Mouse (Mus musculus) liver, adult 2 months (tissue): ENCODE results near the gene Gm10392. TPM values are rescaled to one million over a fixed set of nuclear protein-coding genes. Genes with fewer than 3 reads are reported as not detected.

ENCODE experiments used
- DNase-seq: peaks from one replicate; pipeline ENCODE4 v3.0.0-alpha.2; 2011; ENCODE audit warnings: low read depth, low spot score; ENCODE audit errors: extremely low read depth
- H3K27ac ChIP-seq: fragments of 200-500 bp; replicated peaks from 2 replicates; pipeline ENCODE4 v1.5.1; 2012; ENCODE audit warnings: low read depth, mild to moderate bottlenecking, control low read depth, inconsistent platforms, low read length; ENCODE audit not compliant: insufficient read depth
- H3K27me3 ChIP-seq: fragments of 200-500 bp; 2 replicates; pipeline ENCODE4 v1.6.1; 2012; ENCODE audit warnings: mild to moderate bottlenecking, moderate library complexity, low read length, inconsistent platforms; ENCODE audit not compliant: control insufficient read depth, insufficient read depth
- H3K36me3 ChIP-seq: fragments of 200-500 bp; 2 replicates; pipeline ENCODE4 v1.6.1; 2012; ENCODE audit warnings: low read length, inconsistent platforms; ENCODE audit not compliant: control insufficient read depth, insufficient read depth
- H3K4me1 ChIP-seq: fragments of 200-500 bp; 2 replicates; pipeline ENCODE4 v1.6.1; 2011; ENCODE audit warnings: low read length; ENCODE audit not compliant: control insufficient read depth, insufficient read depth
- H3K4me3 ChIP-seq: fragments of 200-500 bp; 2 replicates; pipeline ENCODE4 v1.5.1; 2011; ENCODE audit warnings: low read depth, mild to moderate bottlenecking, control low read depth, low read length, moderate library complexity; ENCODE audit not compliant: insufficient read depth
- H3K79me2 ChIP-seq: fragments of 200-500 bp; 2 replicates; pipeline ENCODE4 v1.6.1; 2012; ENCODE audit warnings: inconsistent platforms, mild to moderate bottlenecking, low read length, moderate library complexity; ENCODE audit not compliant: control insufficient read depth, insufficient read depth
- H3K9ac ChIP-seq: fragments of 200-500 bp; 2 replicates; pipeline ENCODE4 v1.6.1; 2012; ENCODE audit warnings: low read depth, mild to moderate bottlenecking, control low read depth, inconsistent platforms, low read length
- CTCF ChIP-seq: fragments of 200-500 bp; IDR thresholded peaks from 2 replicates; pipeline ENCODE4 v1.5.1; 2011; ENCODE audit warnings: low read depth, low read length, control low read depth
- POLR2A ChIP-seq: fragments of 200-500 bp; IDR thresholded peaks from 2 replicates; pipeline ENCODE4 v1.6.1; 2011; ENCODE audit warnings: low read length, control low read depth; ENCODE audit not compliant: insufficient read depth; ENCODE audit errors: extremely low read depth
- WGBS: fragments of 180-500 bp; shearing (Covaris S2); methylation state at CpG from one replicate; pipeline ENCODE4 v1.1.7; 2018; 5-methylcytosine and 5-hydroxymethylcytosine counted together
- polyA plus RNA-seq: library from polyadenylated mRNA; depleted of rRNA; stranded (reverse); fragments of >200 nt; gene quantifications from 2 replicates; pipeline ENCODE4 v1.2.3, GENCODE M21; 2012
- total RNA-seq: library from RNA; depleted of rRNA; stranded (reverse); fragments of >200 nt; gene quantifications from 2 replicates; pipeline ENCODE4 v1.2.3, GENCODE M21; 2014

Gene Gm10392
- total and polyA plus RNA-seq, 2 experiments, result not detected

DNA sequence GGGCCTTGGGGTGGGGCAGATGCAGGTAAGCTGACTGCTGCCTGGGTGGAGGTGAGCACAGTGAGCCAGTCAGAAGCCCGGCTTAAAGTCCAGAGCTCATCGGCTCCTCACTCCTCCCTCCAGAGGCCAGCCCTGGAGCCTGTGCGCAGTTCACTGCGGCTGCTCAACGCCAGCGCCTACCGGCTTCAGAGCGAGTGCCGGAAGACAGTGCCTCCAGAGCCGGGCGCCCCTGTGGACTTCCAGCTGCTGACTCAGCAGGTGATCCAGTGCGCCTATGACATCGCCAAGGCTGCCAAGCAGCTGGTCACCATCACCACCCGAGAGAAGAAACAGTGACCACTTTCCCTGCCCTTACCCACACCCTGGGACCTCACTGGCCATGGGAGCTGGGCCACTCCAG, 12.7 kb downstream of the Gm10392 start:
- no peak overlapping the region for H3K27ac ChIP-seq
- no peak overlapping the region for H3K9ac ChIP-seq
- TF ChIP-seq CTCF (no peak), POLR2A (no peak)
- no peaks in the 10 kb centered on the region for H3K36me3 ChIP-seq
- H3K79me2 ChIP-seq, result no peaks in the 10 kb centered on the region
- H3K4me1 ChIP-seq, result peaks cover 3% of the 10 kb centered on the region; the same call in 1 of the 2 replicates
- H3K4me3 ChIP-seq, result no peak overlapping the region
- WGBS, result 86% methylated on average over 14 of the region's 14 CpGs
- no peaks in the 10 kb centered on the region for H3K27me3 ChIP-seq
- no peak for DNase-seq

GRCm38 (mm10) chr11:77505291-77505980, 13.6 kb downstream of the Gm10392 start:
- H3K4me1 ChIP-seq, result peaks cover 3% of the 10 kb centered on the region; the same call in 1 of the 2 replicates
- no peaks in the 10 kb centered on the region for H3K79me2 ChIP-seq
- no peak for TF ChIP-seq POLR2A
- no peak for TF ChIP-seq CTCF
- H3K4me3 ChIP-seq, result no peak overlapping the region
- no peak for DNase-seq
- no peaks in the 10 kb centered on the region for H3K27me3 ChIP-seq
- no peak overlapping the region for H3K9ac ChIP-seq
- H3K27ac ChIP-seq, result no peak overlapping the region
- no peaks in the 10 kb centered on the region for H3K36me3 ChIP-seq
- 91% methylated on average over 22 of the region's 22 CpGs for WGBS

- no peak overlapping the region for H3K4me3 ChIP-seq
- DNase-seq, result no peak
- no peaks in the 10 kb centered on the region for H3K79me2 ChIP-seq
- H3K36me3 ChIP-seq, result no peaks in the 10 kb centered on the region
- peaks cover 3% of the 10 kb centered on the region; the same call in 1 of the 2 replicates for H3K4me1 ChIP-seq
- WGBS, result 95% methylated on average over 19 of the region's 19 CpGs
- H3K27ac ChIP-seq, result no peak overlapping the region
- no peaks in the 10 kb centered on the region for H3K27me3 ChIP-seq
- TF ChIP-seq POLR2A, result no peak
- TF ChIP-seq CTCF, result no peak
- H3K9ac ChIP-seq, result no peak overlapping the region
Measured at GRCm38 (mm10) chr11:77504377-77504776, 14.6 kb downstream of the Gm10392 start.

DNA sequence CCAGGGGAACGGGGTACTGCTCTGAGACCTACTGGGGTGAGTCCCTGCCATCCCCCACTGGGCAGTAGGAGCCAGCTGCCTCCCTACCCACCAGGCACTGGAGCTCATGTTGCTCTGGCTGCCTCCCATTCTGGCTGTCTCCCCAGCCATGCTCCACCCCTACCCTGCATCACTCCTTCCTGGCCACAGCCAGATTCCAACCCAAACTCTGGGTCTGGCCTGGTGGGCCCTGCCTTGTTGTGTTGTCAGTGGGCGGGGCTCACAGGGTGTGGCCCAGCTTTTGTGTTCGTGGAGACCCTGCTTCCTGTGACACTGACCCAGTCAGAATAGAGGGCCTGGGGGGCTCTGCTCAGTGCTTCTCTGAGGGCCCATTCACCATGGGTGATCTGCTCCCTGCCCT, 15.5 kb downstream of the Gm10392 start:
- Histone ChIP-seq H3K36me3 (no peaks in the 10 kb centered on the region), H3K79me2 (no peaks in the 10 kb centered on the region), H3K9ac (no peak overlapping the region), H3K4me1 (peaks cover 3% of the 10 kb centered on the region; the same call in 1 of the 2 replicates), H3K4me3 (no peak overlapping the region), H3K27ac (no peak overlapping the region), H3K27me3 (no peaks in the 10 kb centered on the region)
- DNase-seq, result no peak
- TF ChIP-seq POLR2A (no peak), CTCF (no peak)
- 81% methylated on average over 3 of the region's 3 CpGs for WGBS

GRCm38 (mm10) chr11:77502481-77502880, 16.5 kb downstream of the Gm10392 start:
- WGBS, result 91% methylated on average over 6 of the region's 6 CpGs
- H3K36me3 ChIP-seq, result no peaks in the 10 kb centered on the region

GRCm38 (mm10) chr11:77501971-77502370, 17.0 kb downstream of the Gm10392 start:
- no peak overlapping the region for H3K4me3 ChIP-seq
- H3K27ac ChIP-seq, result no peak overlapping the region
- H3K9ac ChIP-seq, result no peak overlapping the region
- H3K79me2 ChIP-seq, result peaks cover 6% of the 10 kb centered on the region; the same call in 1 of the 2 replicates
- no peaks in the 10 kb centered on the region for H3K27me3 ChIP-seq
- DNase-seq, result no peak
- no peaks in the 10 kb centered on the region for H3K4me1 ChIP-seq
- TF ChIP-seq POLR2A, result no peak
- no peak for TF ChIP-seq CTCF
- H3K36me3 ChIP-seq, result no peaks in the 10 kb centered on the region
- WGBS, result 91% methylated on average over 4 of the region's 4 CpGs

More at GRCm38 (mm10) chr11:77502481-77502880, 16.5 kb downstream of the Gm10392 start:
- Histone ChIP-seq H3K4me1 (no peaks in the 10 kb centered on the region), H3K27me3 (no peaks in the 10 kb centered on the region), H3K79me2 (0 out of 2 replicates have a peak, but pooled peaks cover 3% of the 10 kb centered on the region), H3K27ac (no peak overlapping the region), H3K9ac (no peak overlapping the region), H3K4me3 (no peak overlapping the region)
- no peak for DNase-seq
- TF ChIP-seq CTCF, result no peak
- TF ChIP-seq POLR2A, result no peak
